Mouse (Mus musculus) T-cell, adult 2 months (primary cell): ENCODE measurements around the gene Homer2.

ENCODE experiments used
- DNase-seq: peaks from one replicate; pipeline ENCODE4 v3.0.0; 2022; ENCODE audit warnings: low spot score

The Homer2 gene

DNA sequence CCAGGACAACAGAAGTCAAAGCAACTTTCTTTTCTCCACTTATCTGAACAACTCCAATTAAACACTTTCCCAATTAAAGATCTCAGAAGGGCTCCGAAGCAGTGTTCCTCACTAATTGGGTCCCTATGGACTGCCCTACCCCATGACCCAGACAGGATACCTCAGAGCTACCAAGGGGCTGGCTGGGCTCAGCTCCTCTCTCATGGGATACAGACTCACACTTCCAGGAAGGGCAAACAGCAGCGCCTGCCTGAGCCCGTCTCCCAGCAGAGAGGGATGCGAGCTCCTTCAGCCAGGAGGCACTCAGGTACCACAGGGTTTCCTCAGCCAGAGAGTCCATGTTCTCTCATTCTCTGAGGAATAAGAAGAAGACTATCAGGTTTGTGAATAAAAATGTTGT is 9.4 kb downstream of the Homer2 start:
- no peak for DNase-seq

- no peak for DNase-seq
Measured at GRCm38 (mm10) chr7:81695763-81696533, 11.4 kb downstream of the Homer2 start.

DNA sequence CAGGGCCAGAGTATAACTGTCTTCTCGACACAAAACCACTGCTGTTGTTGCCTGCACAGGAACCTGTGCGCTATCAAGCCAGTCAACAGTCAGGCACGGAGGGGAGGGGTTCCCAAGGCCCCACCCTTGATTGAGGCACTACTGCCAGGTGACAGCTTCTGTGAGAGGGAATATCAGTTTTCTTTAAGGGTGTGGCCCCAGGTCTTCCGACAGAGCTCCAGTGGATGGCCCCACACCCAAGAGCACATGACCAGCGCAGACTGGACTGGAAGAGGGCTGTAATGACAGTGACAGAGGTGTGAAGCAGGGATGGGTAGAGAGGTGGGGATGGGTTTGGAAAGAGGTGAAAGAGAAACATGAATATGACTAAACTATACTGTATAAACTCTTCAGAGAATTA is 16.3 kb downstream of the Homer2 start:
- no peak for DNase-seq

DNA sequence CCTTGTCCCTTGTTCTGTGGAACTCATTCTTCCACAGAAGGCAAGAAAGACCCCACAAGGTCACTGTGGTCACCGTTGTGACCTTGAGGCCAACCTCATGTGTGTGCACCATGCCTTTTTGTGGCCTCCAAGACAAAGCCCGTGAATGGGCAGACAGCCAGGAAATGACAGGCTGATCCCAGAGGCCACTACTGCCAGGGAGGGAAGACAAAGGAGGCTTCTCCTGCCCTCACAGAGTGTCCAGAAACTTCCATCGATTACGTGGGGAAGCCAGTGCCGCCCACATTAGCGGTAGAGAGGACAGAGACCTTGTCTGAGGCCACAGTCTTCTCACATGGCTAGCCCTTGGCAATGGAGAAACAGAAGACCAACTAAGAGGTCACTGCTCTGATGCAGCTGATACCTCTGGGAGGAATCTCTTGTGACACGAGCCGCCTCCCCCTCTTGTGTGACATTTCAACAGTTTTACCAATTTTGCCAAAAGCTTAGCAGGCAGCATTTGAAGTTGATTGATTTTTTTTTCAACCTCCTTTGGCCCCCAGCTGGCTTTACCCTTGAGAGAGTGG is 18.1 kb downstream of the Homer2 start:
- no peak for DNase-seq

DNA sequence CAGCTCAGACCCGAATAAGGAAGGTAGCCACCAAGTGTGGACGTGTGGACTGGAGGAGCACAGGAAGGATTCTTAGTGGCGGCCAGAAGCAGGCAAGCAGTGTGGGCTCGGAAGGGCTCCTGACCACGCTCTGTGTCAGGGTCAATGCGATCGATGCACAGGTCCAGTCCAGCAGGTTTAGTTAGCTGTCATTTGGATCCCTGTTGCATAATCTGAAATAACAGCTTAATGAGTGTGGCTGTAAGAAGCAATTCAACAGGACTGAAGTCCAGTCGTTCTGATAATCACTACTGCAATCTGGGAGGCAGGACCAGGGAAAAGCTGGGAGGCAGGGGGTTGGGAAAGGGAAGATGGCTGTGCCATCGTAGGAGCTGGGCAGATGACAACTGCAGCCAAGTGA is 18.9 kb downstream of the Homer2 start:
- no peak for DNase-seq

DNA sequence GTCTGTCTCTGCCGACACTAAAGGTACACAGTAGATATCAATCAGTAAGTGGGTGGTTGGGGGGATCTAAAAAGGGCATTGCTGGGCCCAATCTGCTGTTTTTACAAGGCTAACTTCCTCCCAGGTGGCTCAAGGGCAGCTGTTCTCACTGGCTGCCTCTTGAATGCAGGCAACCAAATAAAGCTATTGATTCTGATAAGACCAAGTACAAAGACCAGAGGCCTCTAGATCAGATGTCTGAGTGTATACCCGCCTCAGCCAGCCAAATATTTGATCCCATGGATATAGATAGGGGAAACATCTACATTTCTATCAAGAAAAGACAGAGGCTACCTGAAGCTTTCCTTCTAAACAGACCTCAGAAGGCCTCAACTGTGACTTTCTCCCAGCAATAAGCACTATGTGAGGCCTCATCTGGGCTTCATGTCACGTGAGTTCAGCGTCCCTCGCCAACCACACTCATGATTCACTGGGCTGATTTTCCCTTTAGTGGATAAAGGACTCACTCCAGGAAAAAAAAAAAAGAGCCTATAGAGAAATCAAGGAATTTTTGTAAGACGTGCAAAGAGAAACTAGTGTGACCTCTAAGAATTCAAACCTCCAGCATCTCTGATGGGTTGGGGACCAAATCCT is 19.5 kb downstream of the Homer2 start:
- no peak for DNase-seq

DNA sequence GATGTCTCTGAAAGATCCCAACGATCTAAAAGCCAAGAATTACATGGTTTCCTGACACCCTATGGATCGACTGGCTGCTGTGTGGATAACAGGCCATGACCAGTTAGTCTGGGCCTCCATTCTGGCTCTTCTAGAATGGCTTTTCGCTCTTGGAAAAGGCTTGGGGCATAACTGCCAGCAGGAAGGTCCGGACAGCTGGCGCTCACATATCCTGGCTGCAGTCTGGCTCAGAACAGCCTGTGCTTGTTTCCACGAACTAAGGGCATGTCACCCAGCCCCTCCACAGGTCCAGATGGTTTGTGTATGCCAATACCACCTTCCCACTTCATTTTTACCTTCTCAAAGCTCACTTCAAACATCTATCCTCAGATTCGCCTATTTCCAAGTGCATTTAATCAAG is 22.0 kb downstream of the Homer2 start:
- no peak for DNase-seq

DNA sequence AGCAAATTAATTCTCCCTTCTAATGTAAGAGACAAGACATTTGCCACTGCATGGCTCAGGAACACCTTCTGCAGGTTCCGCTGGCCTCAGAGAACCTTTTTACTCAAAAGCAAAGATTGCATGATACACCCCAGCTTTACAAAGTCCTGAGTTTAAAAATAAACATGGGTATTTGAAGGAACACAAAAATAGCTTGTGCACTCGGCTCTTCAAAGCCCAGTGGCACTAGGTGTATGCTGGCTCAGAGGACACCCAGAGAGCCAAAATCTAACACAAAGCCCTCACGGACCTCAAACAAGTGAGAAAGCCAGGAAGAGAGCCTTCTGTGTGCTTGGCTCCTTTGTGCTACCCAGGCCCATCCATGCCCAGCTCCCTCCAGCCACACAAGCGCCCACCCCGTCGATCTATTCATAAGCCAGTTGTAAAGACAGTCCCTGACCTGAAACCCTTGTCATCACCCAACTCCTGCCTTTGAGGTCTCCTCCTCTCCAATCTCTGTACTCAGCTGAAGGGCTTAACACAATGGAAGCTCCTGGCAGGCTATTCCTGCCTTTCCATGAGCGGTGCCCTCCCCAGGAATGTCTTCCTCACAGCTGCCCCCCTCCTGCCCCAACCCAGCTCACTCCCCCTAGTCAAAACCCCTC is 23.4 kb downstream of the Homer2 start:
- DNase-seq, result no peak

- DNase-seq, result no peak
Measured at GRCm38 (mm10) chr7:81681386-81681785, 25.9 kb downstream of the Homer2 start.

DNA sequence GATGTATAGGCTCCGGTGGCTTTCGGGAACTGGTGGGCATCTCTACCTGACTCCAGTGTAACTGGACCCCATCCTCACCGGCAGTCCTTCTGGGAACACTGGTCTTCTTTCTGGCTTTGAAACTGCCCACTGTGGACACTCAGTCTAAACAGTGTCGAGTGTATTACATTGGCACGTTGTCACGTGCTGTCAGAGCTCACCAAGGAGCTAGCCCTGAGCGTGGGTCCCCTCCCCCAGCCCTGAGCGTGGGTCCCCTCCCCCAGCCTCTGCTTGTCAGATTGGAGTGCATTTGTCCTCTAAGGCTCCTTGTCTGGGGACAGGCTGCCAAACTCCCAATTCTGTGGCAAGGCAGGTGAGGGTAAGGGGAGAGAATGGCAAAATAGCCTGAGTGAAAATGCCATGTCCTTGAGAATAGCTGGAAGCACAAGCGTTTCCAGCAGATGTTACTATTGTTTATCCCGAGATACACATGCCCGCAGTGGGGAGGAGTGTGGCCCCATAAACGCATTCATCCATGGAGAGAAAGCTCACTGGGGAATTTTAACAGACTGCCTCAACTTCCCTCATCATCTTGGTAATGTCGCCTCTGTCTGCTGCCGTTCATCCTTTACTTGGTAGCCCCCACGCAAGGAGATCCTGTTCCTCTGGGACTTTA is 33.8 kb downstream of the Homer2 start:
- no peak for DNase-seq

GRCm38 (mm10) chr7:81672735-81673291 is 34.5 kb downstream of the Homer2 start:
- DNase-seq, result no peak

DNA sequence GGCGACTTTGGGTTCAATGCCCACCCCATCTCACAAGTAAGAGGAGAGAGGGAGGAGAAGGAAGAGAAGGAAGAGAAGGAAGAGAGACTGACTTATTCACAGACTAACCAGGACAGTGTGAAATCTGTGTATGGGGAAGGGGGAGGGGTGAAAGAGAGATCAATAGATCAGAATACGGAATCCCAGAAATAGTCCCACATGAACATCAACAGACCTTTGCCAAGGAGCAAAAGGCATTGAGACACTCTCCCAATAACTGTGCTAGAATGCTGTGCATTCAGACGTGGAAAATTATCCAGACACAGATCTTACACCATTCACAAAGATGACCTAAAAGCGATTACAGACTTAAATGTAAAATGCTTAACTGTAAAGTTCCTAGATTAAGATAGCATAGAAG is 40.2 kb downstream of the Homer2 start:
- DNase-seq, result no peak

- DNase-seq, result no peak
Measured at GRCm38 (mm10) chr7:81666585-81666984, 40.7 kb downstream of the Homer2 start.

- no peak for DNase-seq
Measured at GRCm38 (mm10) chr7:81663057-81663456, 44.3 kb downstream of the Homer2 start.

DNA sequence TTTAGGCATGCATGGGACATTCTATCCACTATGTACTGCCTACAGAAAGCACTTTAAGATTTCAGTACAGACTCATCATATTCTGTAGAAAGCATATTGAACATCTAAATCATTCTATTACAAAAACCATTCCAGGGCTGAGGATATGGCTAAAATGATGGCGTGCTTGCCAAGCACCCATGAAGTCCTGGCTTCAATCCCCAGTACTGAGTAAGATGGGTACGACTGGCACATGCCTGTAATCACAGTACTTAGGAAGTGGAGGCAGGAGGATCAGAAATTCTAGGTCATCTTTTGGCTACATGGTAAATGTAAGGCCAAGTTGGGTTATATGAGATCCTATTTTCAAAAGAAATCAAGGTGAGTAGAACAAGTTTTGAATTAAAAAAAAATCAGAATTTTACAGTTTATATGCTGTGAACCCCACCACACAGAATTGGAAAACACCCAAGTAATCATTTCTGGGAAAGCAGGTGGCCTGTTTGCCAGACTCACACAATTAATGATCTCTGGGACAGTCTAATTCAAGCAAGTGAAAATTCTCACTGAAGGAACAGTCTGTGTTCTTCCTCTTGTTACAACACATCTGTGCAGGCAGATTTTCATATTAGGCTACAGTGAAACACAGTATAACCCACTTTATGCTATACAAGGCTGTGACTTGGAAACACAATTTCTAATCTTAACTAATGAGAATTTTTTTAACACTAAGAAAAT is 49.5 kb downstream of the Homer2 start:
- DNase-seq, result no peak

- DNase-seq, result no peak
Measured at GRCm38 (mm10) chr7:81657055-81657454, 50.3 kb downstream of the Homer2 start.

DNA sequence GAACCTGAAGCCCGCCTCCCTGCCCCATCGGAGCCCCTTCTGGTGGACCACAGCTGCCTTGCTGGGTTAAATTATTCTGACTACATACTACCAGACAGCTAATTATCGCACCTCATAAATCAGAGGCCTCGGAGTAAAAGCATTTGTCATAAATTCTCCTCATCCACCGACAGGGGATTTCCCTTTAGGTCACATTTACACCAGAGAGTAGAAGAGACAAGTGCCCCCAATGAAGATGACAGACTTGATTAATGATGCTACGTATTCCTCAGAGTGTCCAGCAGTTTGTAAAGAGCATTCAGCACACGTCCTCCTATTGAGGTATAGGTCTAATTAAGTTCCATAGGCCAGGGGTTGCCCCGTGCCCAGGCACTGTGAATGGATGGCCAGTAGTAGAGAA is 50.7 kb downstream of the Homer2 start:
- DNase-seq, result no peak

DNA sequence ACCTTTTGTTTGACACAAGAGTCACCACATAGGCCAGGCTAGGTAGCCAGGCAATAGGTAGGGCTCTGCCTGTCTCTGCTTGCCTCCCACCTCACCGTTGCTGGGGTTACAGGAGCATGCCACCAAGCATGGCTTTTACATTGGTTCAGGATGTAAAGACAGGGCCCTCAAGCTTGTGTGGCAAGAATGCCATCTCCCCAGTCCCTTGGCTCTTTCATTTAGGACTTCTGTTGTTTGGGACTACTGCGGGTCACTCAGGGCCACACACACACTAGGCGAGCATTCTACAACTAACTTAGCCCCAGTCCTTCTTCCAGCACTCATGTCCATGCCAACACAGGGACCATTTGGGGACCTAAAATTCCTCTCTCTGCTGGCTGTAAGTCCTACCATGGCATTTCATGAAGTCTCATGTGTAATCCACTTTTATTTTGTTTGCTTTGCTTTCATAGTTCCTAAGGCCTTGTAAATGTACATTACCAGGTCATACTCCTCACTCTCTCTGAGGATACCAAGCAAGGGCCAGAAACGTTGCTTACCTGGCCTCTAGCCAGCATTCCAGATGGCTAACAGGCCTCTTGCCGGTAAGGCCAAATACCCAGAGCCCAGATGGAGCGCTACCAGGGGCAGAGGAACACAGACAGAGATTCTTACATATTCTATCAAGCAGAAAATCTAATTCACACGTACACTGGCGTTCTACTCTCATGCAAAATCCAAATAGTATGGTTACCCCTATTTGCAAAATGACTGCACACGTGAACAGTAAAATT is 52.2 kb downstream of the Homer2 start:
- no peak for DNase-seq

GRCm38 (mm10) chr7:81653988-81654387 is 53.3 kb downstream of the Homer2 start:
- no peak for DNase-seq

GRCm38 (mm10) chr7:81652296-81652695 is 55.0 kb downstream of the Homer2 start:
- DNase-seq, result no peak

DNA sequence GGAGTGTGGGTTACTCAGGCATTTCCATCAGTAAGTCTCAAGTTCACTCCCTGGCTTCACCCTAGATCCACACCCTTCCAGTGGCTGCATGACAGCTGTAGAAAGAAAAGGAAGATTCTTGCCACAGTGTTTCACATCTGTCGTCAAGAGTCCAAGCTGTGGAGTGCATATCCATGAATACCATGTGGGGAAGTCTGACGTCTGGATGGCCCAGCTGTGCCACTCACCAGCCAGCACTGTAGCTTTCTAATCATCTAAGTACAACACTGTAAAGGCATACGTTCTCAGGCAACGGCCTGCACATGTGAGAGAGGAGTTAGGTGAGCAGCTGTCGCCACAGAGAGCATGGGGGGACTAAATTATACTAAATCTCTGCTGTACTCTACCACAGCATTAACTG is 56.0 kb downstream of the Homer2 start:
- DNase-seq, result no peak
